ENCODE assay signal across 9 mouse cellular contexts in the genomic region with DNA sequence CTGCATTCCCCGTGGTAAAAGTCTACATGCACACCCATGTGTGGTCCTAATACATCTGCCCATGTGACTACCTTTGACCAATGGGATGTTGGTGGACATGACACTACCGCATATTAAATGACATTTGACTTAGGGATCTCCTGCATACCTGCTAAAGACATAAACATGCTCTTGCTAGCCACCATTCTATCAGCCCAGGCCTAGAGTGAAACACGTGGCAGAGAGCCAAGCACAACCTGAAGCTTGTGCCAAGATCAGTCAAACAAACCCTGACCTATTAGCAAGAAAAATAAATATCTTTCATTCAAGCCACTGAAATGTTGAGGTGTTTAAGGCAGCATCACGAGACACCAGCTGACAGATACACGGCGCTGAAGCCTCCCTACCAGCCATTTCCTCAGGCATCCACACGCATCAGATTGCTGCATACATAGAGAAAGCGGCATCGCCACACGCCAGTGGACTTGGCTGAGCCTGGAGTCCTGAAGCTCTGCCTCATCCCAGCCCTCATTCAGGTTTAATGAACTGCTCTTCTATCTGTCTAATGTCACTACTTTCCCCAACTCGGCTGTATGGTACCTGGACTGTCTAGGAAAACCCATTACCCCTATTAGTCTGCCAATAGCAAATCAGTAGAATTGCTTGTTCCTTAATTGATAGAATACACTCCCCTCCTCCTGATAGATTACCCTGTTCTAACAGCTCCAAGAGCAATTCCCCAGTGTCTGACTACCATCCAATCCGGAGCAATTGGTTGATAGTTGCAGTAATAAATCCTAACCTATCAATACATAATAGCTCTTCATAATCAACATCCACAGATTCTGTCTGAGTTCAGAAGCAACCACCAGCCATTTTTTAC.
DNase-seq lines count a peak whose midpoint lies in the region; ATAC-seq and TF ChIP-seq lines count a peak whose summit lies in the region.
"Had no signal": no experiment of that assay in that cellular context is flagged by ENCODE, and none has a peak within 500 bp of the region (broad histone marks: within the 10 kb centered on the region; RNA-seq: fewer than 3 reads in every experiment).

No protein-coding gene starts in this region.

- H3K4me3 ChIP-seq in lung, embryonic 14.5 days (ENCODE audit: low read depth, low read length), result no peak overlapping the region
- no peak overlapping the region for H3K4me3 ChIP-seq in lung, postnatal 0 days (ENCODE audit: low read depth, low read length)
- no peak overlapping the region for H3K4me3 ChIP-seq in hindbrain, embryonic 15.5 days
- H3K4me3 ChIP-seq in midbrain, embryonic 16.5 days (ENCODE audit: low read depth, low read length), result no peak overlapping the region
- H3K4me3 ChIP-seq: erythroblast, embryonic 14.5 days had no signal

- no peak for TF ChIP-seq EP300 in lung, postnatal 0 days (IDR thresholded peaks at IDR 0.05)

- no peaks in the 10 kb centered on the region for H3K27me3 ChIP-seq in lung, embryonic 14.5 days (ENCODE audit: insufficient read depth, low read length)
- H3K27me3 ChIP-seq in lung, postnatal 0 days (replicated peaks; ENCODE audit: insufficient read depth, low read length), result no peaks in the 10 kb centered on the region
- 0 out of 2 replicates have a peak, but pooled peaks cover 5% of the 10 kb centered on the region for H3K27me3 ChIP-seq in hindbrain, embryonic 15.5 days
- no peaks in the 10 kb centered on the region for H3K27me3 ChIP-seq in midbrain, embryonic 16.5 days (ENCODE audit: control insufficient read depth, insufficient read depth, low read depth, low read length)

- no peak overlapping the region for H3K4me2 ChIP-seq in lung, embryonic 14.5 days
- H3K4me2 ChIP-seq in lung, postnatal 0 days (replicated peaks; ENCODE audit: low read depth, low read length), result no peak overlapping the region
- H3K4me2 ChIP-seq in hindbrain, embryonic 15.5 days, result no peak overlapping the region
- H3K4me2 ChIP-seq in midbrain, embryonic 16.5 days (ENCODE audit: low read length), result no peak overlapping the region

- no peak overlapping the region for H3K27ac ChIP-seq in lung, embryonic 14.5 days (ENCODE audit: low read depth)
- H3K27ac ChIP-seq in lung, postnatal 0 days (ENCODE audit: low read length), result no peak overlapping the region
- H3K27ac ChIP-seq in hindbrain, embryonic 15.5 days (replicated peaks), result no peak overlapping the region
- no peak overlapping the region for H3K27ac ChIP-seq in midbrain, embryonic 16.5 days (ENCODE audit: low read length)

- TF ChIP-seq CTCF in lung, embryonic 14.5 days (IDR thresholded peaks at IDR 0.05; ENCODE audit: low read depth), result no peak
- TF ChIP-seq CTCF in lung, postnatal 0 days (IDR thresholded peaks at IDR 0.05), result no peak

- H3K9me3 ChIP-seq in lung, embryonic 14.5 days (ENCODE audit: low read depth, low read length), result no peaks in the 10 kb centered on the region
- H3K9me3 ChIP-seq in lung, postnatal 0 days (ENCODE audit: low read length), result no peaks in the 10 kb centered on the region
- H3K9me3 ChIP-seq in hindbrain, embryonic 15.5 days, result no peaks in the 10 kb centered on the region
- H3K9me3 ChIP-seq in midbrain, embryonic 16.5 days (replicated peaks; ENCODE audit: control insufficient read depth, low read length, poor library complexity, severe bottlenecking), result no peaks in the 10 kb centered on the region

- peak; percentile 74 for ATAC-seq in lung, embryonic 14.5 days (ENCODE audit: insufficient read depth)
- ATAC-seq in lung, postnatal 0 days, result no peak
- peak; percentile 83; the same call in 1 of the 2 replicates for ATAC-seq in hindbrain, embryonic 15.5 days (ENCODE audit: low FRiP score, low read depth)
- peak; percentile 50 for ATAC-seq in midbrain, embryonic 16.5 days

- H3K4me1 ChIP-seq in lung, embryonic 14.5 days (ENCODE audit: insufficient read depth), result peaks cover 3% of the 10 kb centered on the region; the same call in 1 of the 2 replicates
- no peaks in the 10 kb centered on the region for H3K4me1 ChIP-seq in lung, postnatal 0 days (ENCODE audit: insufficient read depth, low read depth, low read length)
- peaks cover 13% of the 10 kb centered on the region for H3K4me1 ChIP-seq in hindbrain, embryonic 15.5 days (replicated peaks)
- H3K4me1 ChIP-seq in midbrain, embryonic 16.5 days (ENCODE audit: control insufficient read depth, insufficient read depth, low read length), result no peaks in the 10 kb centered on the region; the same call in 1 of the 2 replicates

- no peak overlapping the region for H3K9ac ChIP-seq in lung, embryonic 14.5 days
- H3K9ac ChIP-seq in lung, postnatal 0 days (replicated peaks; ENCODE audit: low read depth), result no peak overlapping the region
- H3K9ac ChIP-seq in hindbrain, embryonic 15.5 days, result no peak overlapping the region
- H3K9ac ChIP-seq in midbrain, embryonic 16.5 days (ENCODE audit: low read depth, low read length), result no peak overlapping the region

- 37% methylated on average over 12 of the region's 12 CpGs for WGBS in lung, embryonic 14.5 days
- 45% methylated on average over 12 of the region's 12 CpGs for WGBS in lung, postnatal 0 days
- 55% methylated on average over 12 of the region's 12 CpGs for whole genome bisulfite sequencing in hindbrain, embryonic 15.5 days
- WGBS in midbrain, embryonic 16.5 days, result 73% methylated on average over 12 of the region's 12 CpGs

- peak; percentile 16 to 23 for DNase-seq in cerebellum, postnatal 36 days
- no peak for DNase-seq in cerebellum, adult 9-10 months
- DNase-seq in lung, embryonic 14.5 days, result peak; percentile 56
- DNase-seq in lung, postnatal 0 days (ENCODE audit: low spot score), result no peak
- DNase-seq in embryo, embryonic 9.5 days (ENCODE audit: extremely low spot score), result no peak
- no peak for DNase-seq in right cerebral cortex, postnatal 36 days (ENCODE audit: low spot score in 2 of 2)

- H3K36me3 ChIP-seq in lung, embryonic 14.5 days (ENCODE audit: insufficient read depth), result no peaks in the 10 kb centered on the region
- H3K36me3 ChIP-seq in lung, postnatal 0 days (ENCODE audit: insufficient read depth, low read length), result no peaks in the 10 kb centered on the region
- H3K36me3 ChIP-seq in hindbrain, embryonic 15.5 days, result no peaks in the 10 kb centered on the region
- H3K36me3 ChIP-seq in midbrain, embryonic 16.5 days (ENCODE audit: control insufficient read depth, insufficient read depth, low read length), result no peaks in the 10 kb centered on the region

Comparison
In these comparisons a context has a peak if more than half of its experiments do, and no peak if none do; other contexts are left out.
1. DNase-seq: peak in cerebellum, postnatal 36 days (2 of 2) and lung, embryonic 14.5 days (single experiment); none in cerebellum, adult 9-10 months (single experiment), lung, postnatal 0 days (single experiment), embryo, embryonic 9.5 days (single experiment) and right cerebral cortex, postnatal 36 days (0 of 2).